Mouse (Mus musculus): Measurements from ENCODE around the gene Sema3b.

Sema3b gene

GRCm38 (mm10) chr9:107608741-107609432 lies at the start of gene Sema3b:
Gene Sema3b (minus strand): TSS chr9:107609229.
- no peak for DNase-seq (ENCODE audit: low spot score)

- no peak for DNase-seq (ENCODE audit: low spot score)
Observed at GRCm38 (mm10) chr9:107658096-107658495, 49.1 kb upstream of the Sema3b start.

GRCm38 (mm10) chr9:107657144-107657543 lies 48.1 kb upstream of the Sema3b start:
- no peak for DNase-seq (ENCODE audit: low spot score)

GRCm38 (mm10) chr9:107654585-107654984 lies 45.6 kb upstream of the Sema3b start:
- DNase-seq (ENCODE audit: low spot score): no peak

- no peak for DNase-seq (ENCODE audit: low spot score)
Observed at GRCm38 (mm10) chr9:107653474-107653873, 44.4 kb upstream of the Sema3b start.

- DNase-seq (ENCODE audit: low spot score): no peak
Observed at GRCm38 (mm10) chr9:107650708-107651481, 41.9 kb upstream of the Sema3b start.

GRCm38 (mm10) chr9:107650225-107650624 lies 41.2 kb upstream of the Sema3b start:
- no peak for DNase-seq (ENCODE audit: low spot score)

GRCm38 (mm10) chr9:107648767-107649166 lies 39.7 kb upstream of the Sema3b start:
- DNase-seq (ENCODE audit: low spot score): no peak

GRCm38 (mm10) chr9:107646975-107647374 lies 37.9 kb upstream of the Sema3b start:
- DNase-seq (ENCODE audit: low spot score): no peak

GRCm38 (mm10) chr9:107645577-107645976 lies 36.5 kb upstream of the Sema3b start:
- no peak for DNase-seq (ENCODE audit: low spot score)

- no peak for DNase-seq (ENCODE audit: low spot score)
Observed at GRCm38 (mm10) chr9:107645153-107645510, 36.1 kb upstream of the Sema3b start.

- peak; percentile 84 for DNase-seq (ENCODE audit: low spot score)
Observed at GRCm38 (mm10) chr9:107644495-107645152, 35.6 kb upstream of the Sema3b start.

- DNase-seq (ENCODE audit: low spot score): no peak
Observed at GRCm38 (mm10) chr9:107643544-107644214, 34.6 kb upstream of the Sema3b start.

GRCm38 (mm10) chr9:107641666-107642065 lies 32.6 kb upstream of the Sema3b start:
- no peak for DNase-seq (ENCODE audit: low spot score)

- DNase-seq (ENCODE audit: low spot score): no peak
Observed at GRCm38 (mm10) chr9:107640257-107640772, 31.3 kb upstream of the Sema3b start.

- DNase-seq (ENCODE audit: low spot score): no peak
Observed at GRCm38 (mm10) chr9:107637070-107637469, 28.0 kb upstream of the Sema3b start.

- peak; percentile 92 for DNase-seq (ENCODE audit: low spot score)
Observed at GRCm38 (mm10) chr9:107635279-107636028, 26.4 kb upstream of the Sema3b start, which contains the start of gene Gnai2. Gene Gnai2 (minus strand): TSS chr9:107635367.

- no peak for DNase-seq (ENCODE audit: low spot score)
Observed at GRCm38 (mm10) chr9:107634406-107635278, 25.6 kb upstream of the Sema3b start.

GRCm38 (mm10) chr9:107633661-107634405 lies 24.8 kb upstream of the Sema3b start:
- DNase-seq (ENCODE audit: low spot score): no peak
